Mouse (Mus musculus) duodenum, adult 2 months (tissue): Measurements from ENCODE around the gene Camkk2. TPM values are rescaled to one million over a fixed set of nuclear protein-coding genes. Genes with fewer than 3 reads are reported as not detected.

ENCODE experiments used
- polyA plus RNA-seq: library from polyadenylated mRNA; depleted of rRNA; stranded (reverse); fragments of >200 nt; gene quantifications from 2 replicates; pipeline ENCODE4 v1.2.3, GENCODE M21; 2012; ENCODE audit warnings: low replicate concordance; rRNA removed

Gene Camkk2
- 4.9 and 11.0 TPM in 2 replicates for polyA plus RNA-seq

GRCm38 (mm10) chr5:122779277-122779834 lies at the start of gene Camkk2:
Camkk2 (minus strand) TSS chr5:122779409.

GRCm38 (mm10) chr5:122820777-122821523 lies 41.7 kb upstream of the Camkk2 start, which contains the start of gene Anapc5:
Anapc5 (minus strand) TSS chr5:122821339.

GRCm38 (mm10) chr5:122707276-122708181 lies 71.7 kb downstream of the Camkk2 start, which contains the start of gene P2rx4:
P2rx4 (plus strand) TSS chr5:122707544.

Other genes starting within 250 kb of the Camkk2 start
- 0.15 TPM in 1 of 2 replicates, not detected in the other for gene Ift81, start 164.9 kb downstream of the Camkk2 start, polyA plus RNA-seq
- 9.4 and 26.3 TPM in 2 replicates for gene P2rx7, start 135.5 kb downstream of the Camkk2 start, polyA plus RNA-seq
- gene P2rx4, start 71.9 kb downstream of the Camkk2 start, polyA plus RNA-seq: 47.8 and 50.0 TPM in 2 replicates
- gene Anapc5, start 41.9 kb upstream of the Camkk2 start, polyA plus RNA-seq: 86.4 and 87.2 TPM in 2 replicates
- gene Rnf34, start 70.6 kb upstream of the Camkk2 start, polyA plus RNA-seq: 3.1 and 3.9 TPM in 2 replicates
- gene Kdm2b, start 210.4 kb upstream of the Camkk2 start, polyA plus RNA-seq: 8.0 and 9.5 TPM in 2 replicates
- 143 and 198 TPM in 2 replicates for gene Orai1, start 235.7 kb upstream of the Camkk2 start, polyA plus RNA-seq